Mouse (Mus musculus) olfactory bulb, adult 2 months (tissue): ENCODE data around the gene Plxdc2. TPM values are rescaled to one million over a fixed set of nuclear protein-coding genes. Genes with fewer than 3 reads are reported as not detected.
"Not testable (repeated sequence)": the region's sequence is repeated elsewhere in the genome, so short reads cannot be mapped to it uniquely, and the experiment has no call there.

Experiments used
- H3K27ac ChIP-seq: fragments of 200-500 bp; 2 replicates; pipeline ENCODE4 v1.5.1; 2012; ENCODE audit warnings: low read depth, low read length; ENCODE audit not compliant: insufficient read depth
- H3K4me1 ChIP-seq: fragments of 200-500 bp; 2 replicates; pipeline ENCODE4 v1.6.1; 2012; ENCODE audit warnings: low read length; ENCODE audit not compliant: control insufficient read depth, insufficient read depth
- H3K4me3 ChIP-seq: fragments of 200-500 bp; 2 replicates; pipeline ENCODE4 v1.5.1; 2012; ENCODE audit warnings: mild to moderate bottlenecking, low read depth, low read length, moderate library complexity; ENCODE audit not compliant: insufficient read depth
- CTCF ChIP-seq: fragments of 200-500 bp; IDR thresholded peaks from 2 replicates; pipeline ENCODE4 v1.5.1; 2012; ENCODE audit warnings: low read depth, mild to moderate bottlenecking, low read length, moderate library complexity; ENCODE audit not compliant: insufficient read depth
- POLR2A ChIP-seq: fragments of 200-500 bp; IDR thresholded peaks from 2 replicates; pipeline ENCODE4 v1.6.1; 2012; ENCODE audit warnings: mild to moderate bottlenecking, low read depth, low read length, moderate library complexity; ENCODE audit not compliant: insufficient read depth
- WGBS: fragments of 180-500 bp; shearing (Covaris S2); methylation state at CpG from one replicate; pipeline ENCODE4 v1.1.7; 2018; 5-methylcytosine and 5-hydroxymethylcytosine counted together
- polyA plus RNA-seq: library from polyadenylated mRNA; stranded (reverse); fragments of >200 nt; gene quantifications from 2 replicates; pipeline ENCODE4 v1.2.4, GENCODE M21; 2012; ENCODE audit warnings: low replicate concordance; ENCODE audit not compliant: missing spikeins, insufficient read depth, insufficient read length

The Plxdc2 gene
- polyA plus RNA-seq, 1 experiment: not detected

DNA sequence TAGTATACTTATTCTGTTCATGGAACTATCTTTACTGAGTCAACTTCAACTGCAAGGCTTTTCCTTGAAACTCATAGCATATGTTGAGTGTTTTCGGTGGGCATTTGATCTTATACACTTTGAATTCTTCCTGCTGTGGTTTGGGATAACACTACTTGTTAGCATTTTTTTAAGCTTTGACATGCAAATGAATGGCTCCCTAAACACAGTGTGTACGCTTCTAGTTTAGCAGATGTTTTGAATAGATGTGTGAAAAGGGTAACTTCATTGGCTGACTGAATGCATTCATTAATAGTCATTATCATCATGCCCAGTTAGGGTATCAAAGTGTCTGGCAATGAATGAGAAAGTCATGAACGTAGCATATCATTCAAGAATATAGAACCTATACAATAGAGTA lies 385.7 kb downstream of the Plxdc2 start:
- H3K27ac ChIP-seq: no peak overlapping the region
- 56% methylated on average over 3 of the region's 3 CpGs for WGBS
- TF ChIP-seq POLR2A: no peak
- TF ChIP-seq CTCF: no peak
- H3K4me1 ChIP-seq: peaks cover 4% of the 10 kb centered on the region; the same call in 1 of the 2 replicates
- H3K4me3 ChIP-seq: no peak overlapping the region

DNA sequence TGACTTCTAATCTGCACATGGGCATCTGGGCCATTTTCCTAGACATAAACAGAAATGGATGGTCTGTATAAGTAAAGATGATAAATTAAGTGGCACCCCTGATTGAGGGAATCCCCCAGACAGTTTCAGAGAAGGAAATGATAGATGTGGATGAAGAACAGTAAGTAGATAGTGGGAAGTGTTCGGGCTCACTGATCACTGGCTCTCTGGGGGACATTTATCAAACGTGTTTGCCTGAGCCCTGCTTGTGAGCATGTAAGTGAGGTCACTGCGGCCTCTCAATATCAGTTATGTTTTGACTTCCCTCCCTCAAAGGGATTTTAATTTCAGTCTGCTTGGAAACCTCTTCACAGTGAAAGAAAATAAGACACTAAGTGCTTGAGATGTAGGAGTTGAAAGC lies 387.5 kb downstream of the Plxdc2 start:
- 86% methylated on average over 3 of the region's 3 CpGs for whole genome bisulfite sequencing
- no peaks in the 10 kb centered on the region for H3K4me1 ChIP-seq
- no peak overlapping the region for H3K4me3 ChIP-seq
- no peak overlapping the region for H3K27ac ChIP-seq
- TF ChIP-seq CTCF (no peak), POLR2A (no peak)

DNA sequence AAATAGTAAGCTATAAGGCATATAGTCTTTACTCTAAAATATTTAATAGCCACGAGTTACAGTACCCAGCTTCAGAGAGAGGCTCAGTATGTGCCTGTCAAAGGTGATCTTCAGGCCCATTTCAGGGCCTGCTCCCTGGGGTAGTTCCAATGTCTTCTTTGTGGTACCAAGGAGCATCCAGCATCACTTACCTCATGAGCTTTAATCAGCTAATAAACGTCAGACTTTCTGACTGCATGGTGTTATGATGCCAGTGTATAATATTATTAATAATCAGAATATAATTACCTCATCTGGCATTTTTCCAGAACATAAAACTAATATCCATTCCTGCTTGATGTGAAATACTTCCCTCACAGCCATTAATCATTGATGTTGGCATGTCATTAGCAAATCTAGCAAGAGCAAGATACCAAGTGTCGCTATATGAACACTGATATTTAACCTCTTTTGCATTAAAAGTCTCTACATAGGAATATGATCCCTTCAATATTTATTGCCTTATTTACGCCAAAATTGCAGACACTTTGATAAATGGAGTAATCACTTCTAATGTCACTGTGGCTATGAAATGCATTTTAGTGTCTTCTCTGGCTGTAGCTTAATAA lies 393.3 kb downstream of the Plxdc2 start:
- Histone ChIP-seq H3K4me3 (no peak overlapping the region), H3K4me1 (no peaks in the 10 kb centered on the region), H3K27ac (no peak overlapping the region)
- TF ChIP-seq POLR2A: no peak
- TF ChIP-seq CTCF: no peak
- WGBS: 89% methylated on average over 4 of the region's 4 CpGs

DNA sequence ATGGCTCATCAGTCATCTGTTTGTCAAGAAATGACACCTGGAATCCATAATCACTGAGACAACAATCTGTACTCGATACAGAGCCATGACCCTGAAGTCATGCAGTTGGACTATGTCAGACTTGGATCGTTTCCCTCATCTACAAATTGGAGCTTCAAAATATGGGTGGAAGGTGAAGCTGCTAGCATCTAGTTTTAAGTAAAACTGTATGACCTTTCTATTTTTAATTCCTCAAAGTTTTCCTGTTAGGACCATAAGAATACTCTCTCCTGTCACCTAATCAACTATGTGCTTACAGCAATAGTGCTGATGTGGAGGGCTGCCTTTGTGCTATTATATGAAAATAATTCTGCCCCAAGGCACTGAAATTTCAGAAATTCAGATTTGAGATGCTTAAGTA lies 401.1 kb downstream of the Plxdc2 start:
- no peak for TF ChIP-seq POLR2A
- no peak for TF ChIP-seq CTCF

DNA sequence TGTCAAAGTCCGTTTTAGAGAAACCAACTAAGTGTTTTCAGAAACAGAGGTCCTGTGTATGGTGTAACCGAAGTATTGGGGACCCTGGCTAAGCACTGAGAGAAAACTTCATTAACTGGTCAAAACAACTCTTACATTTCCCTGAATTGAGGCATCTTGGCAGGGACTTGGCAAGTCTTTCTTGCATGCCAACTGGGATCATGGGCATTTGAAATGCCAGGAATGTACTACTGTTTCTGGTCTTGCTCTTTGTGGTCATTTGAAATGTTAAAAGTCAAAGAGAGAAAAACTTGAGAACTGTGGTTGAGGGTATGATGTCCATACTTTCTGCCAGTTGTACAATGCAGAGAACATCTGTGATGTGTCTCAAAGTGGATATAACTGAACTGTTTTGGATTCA lies 403.7 kb downstream of the Plxdc2 start:
- no peak for TF ChIP-seq CTCF
- no peak for TF ChIP-seq POLR2A
- WGBS: 47% methylated on average over 2 of the region's 2 CpGs

More for the DNA sequence above, 401.1 kb downstream of the Plxdc2 start:
- H3K27ac ChIP-seq: no peak overlapping the region
- H3K4me1 ChIP-seq: no peaks in the 10 kb centered on the region
- WGBS: 91% methylated on average over 2 of the region's 2 CpGs
- no peak overlapping the region for H3K4me3 ChIP-seq

DNA sequence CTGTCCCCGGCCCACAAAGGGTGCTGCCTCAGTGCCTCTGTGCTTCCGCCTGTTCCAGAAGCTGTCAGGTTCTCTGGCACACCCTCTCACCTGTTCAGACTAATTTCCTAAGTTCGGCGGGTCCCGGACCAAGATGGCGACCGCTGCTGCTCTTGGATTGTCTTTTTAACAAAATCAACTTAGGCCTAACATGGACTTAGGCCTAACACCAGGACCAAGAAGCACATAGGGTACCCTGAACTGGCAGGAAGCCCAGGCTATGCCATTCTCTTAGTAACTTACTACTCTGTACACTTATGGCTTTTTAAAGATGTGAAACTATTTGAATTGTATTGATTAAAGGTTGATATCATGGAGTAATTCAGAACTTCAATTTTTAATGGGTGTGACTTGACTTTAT lies 413.0 kb downstream of the Plxdc2 start:
- not testable (repeated sequence) for H3K4me3 ChIP-seq, H3K4me1 ChIP-seq, H3K27ac ChIP-seq
- WGBS: 98% methylated on average over 5 of the region's 7 CpGs

More for the DNA sequence above, 403.7 kb downstream of the Plxdc2 start:
- Histone ChIP-seq H3K4me1 (no peaks in the 10 kb centered on the region), H3K27ac (no peak overlapping the region), H3K4me3 (no peak overlapping the region)

DNA sequence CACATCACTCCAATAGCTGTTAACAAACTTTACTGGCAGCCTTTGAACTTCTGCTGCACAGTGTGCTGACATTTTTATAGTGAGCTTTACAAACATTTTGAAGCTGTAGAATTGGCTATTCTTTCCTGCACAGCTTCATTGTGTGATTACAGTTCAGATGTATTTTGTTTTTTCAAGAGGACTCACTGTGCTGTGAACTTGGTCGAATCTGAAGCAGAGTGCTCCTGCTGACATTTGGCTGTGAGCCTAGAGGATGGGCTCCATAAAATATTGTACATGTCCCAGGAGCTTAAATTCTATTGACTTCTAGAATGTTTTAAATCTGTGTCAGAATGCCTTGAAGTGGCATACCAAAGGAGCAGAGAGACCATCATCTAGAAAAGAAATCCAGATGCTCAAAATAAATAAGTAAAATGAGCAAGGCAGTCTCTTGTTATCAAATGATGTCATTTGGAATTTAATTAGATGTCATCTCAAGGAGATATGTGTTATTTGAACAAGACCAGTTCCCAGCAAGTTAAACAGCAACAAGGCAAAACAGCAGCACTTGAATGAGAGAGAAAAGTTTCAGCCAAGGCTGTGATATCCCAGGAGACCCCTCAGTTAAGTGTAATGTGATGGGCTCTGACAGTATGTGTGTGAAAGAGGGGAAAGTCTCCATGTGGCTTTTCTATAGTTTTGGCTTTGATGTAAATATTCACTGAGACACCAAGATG lies 417.5 kb downstream of the Plxdc2 start:
- H3K4me3 ChIP-seq: no peak overlapping the region
- TF ChIP-seq CTCF (no peak), POLR2A (no peak)
- no peak overlapping the region for H3K27ac ChIP-seq
- no peaks in the 10 kb centered on the region for H3K4me1 ChIP-seq
- 11% methylated on average over 1 of the region's 1 CpGs for WGBS

DNA sequence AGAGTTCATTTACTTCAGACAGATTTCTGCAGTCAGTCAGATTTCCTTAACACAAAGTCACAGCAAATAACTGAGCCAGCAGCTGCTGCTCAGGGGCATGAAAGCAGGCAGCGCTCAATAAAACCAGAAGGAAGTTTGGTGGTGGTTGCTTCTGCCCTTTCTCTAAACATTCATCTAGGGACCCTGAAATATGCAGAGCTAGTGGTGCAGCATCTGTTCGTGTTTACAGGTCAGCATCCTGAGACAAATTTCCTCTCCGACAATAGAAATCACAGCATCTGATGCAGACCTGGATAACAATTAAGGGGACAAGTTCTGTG lies 418.0 kb downstream of the Plxdc2 start:
- 79% methylated on average over 3 of the region's 3 CpGs for WGBS
- no peaks in the 10 kb centered on the region for H3K4me1 ChIP-seq
- no peak overlapping the region for H3K27ac ChIP-seq
- H3K4me3 ChIP-seq: no peak overlapping the region
- TF ChIP-seq POLR2A (no peak), CTCF (no peak)

DNA sequence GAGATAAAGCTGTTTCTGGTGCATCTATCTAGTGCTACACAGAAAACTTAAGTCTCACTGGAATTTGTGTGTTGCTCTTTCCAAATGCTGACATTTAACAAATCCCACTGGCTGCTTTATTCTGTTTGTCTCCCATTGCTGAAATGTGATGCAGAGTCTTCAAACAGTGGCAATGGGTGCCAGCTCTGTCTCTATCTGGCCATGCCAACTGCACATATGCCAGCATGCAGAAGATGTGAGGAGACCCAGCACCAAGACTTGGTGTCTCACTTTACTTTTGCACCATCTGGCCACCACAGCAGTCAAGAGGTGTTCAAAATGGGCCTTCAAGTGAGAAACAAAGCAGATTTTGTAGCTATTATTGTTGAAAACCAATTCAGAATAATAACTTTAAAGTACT lies 439.2 kb downstream of the Plxdc2 start:
- Histone ChIP-seq H3K27ac (no peak overlapping the region), H3K4me1 (no peaks in the 10 kb centered on the region), H3K4me3 (no peak overlapping the region)
- TF ChIP-seq CTCF: no peak
- TF ChIP-seq POLR2A: no peak
